Mouse (Mus musculus) limb, embryonic 15.5 days (tissue): ENCODE measurements around the gene Itgal. TPM values are rescaled to one million over a fixed set of nuclear protein-coding genes. Genes with fewer than 3 reads are reported as not detected.

Source experiments
- ATAC-seq: fragments of 200-750 bp; cut with Nextera tagmentation; 2 replicates; pipeline ENCODE4 v1.8.0; 2017; ENCODE audit warnings: low read depth, moderate TSS enrichment; ENCODE audit not compliant: insufficient number of reproducible peaks, low FRiP score, low TSS enrichment
- H3K27ac ChIP-seq: fragments of 300-500 bp; sonication (generic); 2 replicates; pipeline ENCODE4 v1.5.1; 2015; ENCODE audit warnings: moderate library complexity, mild to moderate bottlenecking, inconsistent platforms
- H3K27me3 ChIP-seq: fragments of 300-500 bp; sonication (generic); 2 replicates; pipeline ENCODE4 v1.6.1; 2015; ENCODE audit warnings: inconsistent platforms
- H3K36me3 ChIP-seq: fragments of 300-500 bp; sonication (generic); 2 replicates; pipeline ENCODE4 v1.6.1; 2015; ENCODE audit warnings: inconsistent platforms
- H3K4me1 ChIP-seq: fragments of 300-500 bp; sonication (generic); 2 replicates; pipeline ENCODE4 v1.6.1; 2015; ENCODE audit warnings: inconsistent platforms
- H3K4me2 ChIP-seq: fragments of 300-500 bp; sonication (generic); 2 replicates; pipeline ENCODE4 v1.6.1; 2015; ENCODE audit warnings: mild to moderate bottlenecking, inconsistent platforms
- H3K4me3 ChIP-seq: fragments of 300-500 bp; sonication (generic); 2 replicates; pipeline ENCODE4 v1.5.1; 2015; ENCODE audit warnings: mild to moderate bottlenecking, inconsistent platforms
- H3K9ac ChIP-seq: fragments of 300-500 bp; sonication (generic); 2 replicates; pipeline ENCODE4 v1.6.1; 2015; ENCODE audit warnings: inconsistent platforms
- H3K9me3 ChIP-seq: fragments of 300-500 bp; sonication (generic); 2 replicates; pipeline ENCODE4 v1.6.1; 2016; ENCODE audit warnings: inconsistent platforms
- whole genome bisulfite sequencing: fragments of 180-500 bp; shearing (Covaris S2); methylation state at CpG from one replicate; pipeline ENCODE4 v1.1.7; 2015; 5-methylcytosine and 5-hydroxymethylcytosine counted together
- polyA plus RNA-seq: library from polyadenylated mRNA; unstranded; fragments of >200 nt; fragmentation: Nextera tagmentation; extraction: Ambion mirVana; gene quantifications from 2 replicates; pipeline ENCODE4 v1.2.1, GENCODE M21; 2015

The Itgal gene
- polyA plus RNA-seq, 1 experiment from 2014 or later: 1.2 TPM

- no peak for ATAC-seq
- 90% methylated on average over 2 of the region's 2 CpGs for WGBS
- H3K4me1 ChIP-seq: no peaks in the 10 kb centered on the region
- H3K9ac ChIP-seq: no peak overlapping the region
- H3K4me2 ChIP-seq: no peak overlapping the region
- no peak overlapping the region for H3K4me3 ChIP-seq
- H3K27me3 ChIP-seq: no peaks in the 10 kb centered on the region
- H3K9me3 ChIP-seq: no peaks in the 10 kb centered on the region
- no peak overlapping the region for H3K27ac ChIP-seq
- no peaks in the 10 kb centered on the region for H3K36me3 ChIP-seq
Observed at GRCm38 (mm10) chr7:127282190-127282589, 13.9 kb upstream of the Itgal start.

- ATAC-seq: no peak
- H3K9ac ChIP-seq: no peak overlapping the region
- WGBS: 70% methylated on average over 9 of the region's 10 CpGs
Observed at GRCm38 (mm10) chr7:127285154-127285553, 10.9 kb upstream of the Itgal start.

GRCm38 (mm10) chr7:127287940-127288339, 8.1 kb upstream of the Itgal start:
- no peaks in the 10 kb centered on the region for H3K27me3 ChIP-seq
- H3K36me3 ChIP-seq: no peaks in the 10 kb centered on the region
- H3K9ac ChIP-seq: no peak overlapping the region
- no peak for ATAC-seq
- H3K27ac ChIP-seq: no peak overlapping the region
- H3K4me3 ChIP-seq: no peak overlapping the region
- no peaks in the 10 kb centered on the region for H3K4me1 ChIP-seq
- 0 out of 2 replicates have a peak, but pooled peaks cover 6% of the 10 kb centered on the region for H3K9me3 ChIP-seq
- no peak overlapping the region for H3K4me2 ChIP-seq
- 67% methylated on average over 1 of the region's 1 CpGs for WGBS

More at GRCm38 (mm10) chr7:127285154-127285553, 10.9 kb upstream of the Itgal start:
- Histone ChIP-seq H3K27ac (no peak overlapping the region), H3K4me3 (no peak overlapping the region), H3K4me2 (no peak overlapping the region), H3K36me3 (no peaks in the 10 kb centered on the region), H3K27me3 (no peaks in the 10 kb centered on the region), H3K4me1 (no peaks in the 10 kb centered on the region), H3K9me3 (0 out of 2 replicates have a peak, but pooled peaks cover 6% of the 10 kb centered on the region)

- Histone ChIP-seq H3K4me3 (no peak overlapping the region), H3K4me1 (no peaks in the 10 kb centered on the region), H3K27ac (no peak overlapping the region), H3K9me3 (0 out of 2 replicates have a peak, but pooled peaks cover 6% of the 10 kb centered on the region), H3K27me3 (no peaks in the 10 kb centered on the region), H3K36me3 (no peaks in the 10 kb centered on the region), H3K4me2 (no peak overlapping the region), H3K9ac (no peak overlapping the region)
- ATAC-seq: no peak
- 73% methylated on average over 2 of the region's 2 CpGs for WGBS
Observed at GRCm38 (mm10) chr7:127289306-127289705, 6.8 kb upstream of the Itgal start.

- H3K27ac ChIP-seq: no peak overlapping the region
- no peaks in the 10 kb centered on the region for H3K36me3 ChIP-seq
- H3K4me3 ChIP-seq: no peak overlapping the region
- no peak for ATAC-seq
- no peaks in the 10 kb centered on the region for H3K27me3 ChIP-seq
- no peak overlapping the region for H3K9ac ChIP-seq
- H3K9me3 ChIP-seq: 0 out of 2 replicates have a peak, but pooled peaks cover 6% of the 10 kb centered on the region
- no peak overlapping the region for H3K4me2 ChIP-seq
- H3K4me1 ChIP-seq: no peaks in the 10 kb centered on the region
- WGBS: 67% methylated on average over 8 of the region's 8 CpGs
Observed at GRCm38 (mm10) chr7:127290142-127290541, 5.9 kb upstream of the Itgal start.

- no peak overlapping the region for H3K9ac ChIP-seq
- 82% methylated on average over 5 of the region's 5 CpGs for WGBS
- no peak overlapping the region for H3K4me3 ChIP-seq
Observed at GRCm38 (mm10) chr7:127296786-127297555, 911 bp downstream of the Itgal start.

GRCm38 (mm10) chr7:127297586-127298193, 1.6 kb downstream of the Itgal start:
- Histone ChIP-seq H3K36me3 (no peaks in the 10 kb centered on the region), H3K9ac (no peak overlapping the region), H3K4me1 (no peaks in the 10 kb centered on the region), H3K4me2 (no peak overlapping the region), H3K4me3 (no peak overlapping the region), H3K27me3 (no peaks in the 10 kb centered on the region), H3K27ac (no peak overlapping the region), H3K9me3 (no peaks in the 10 kb centered on the region)
- no peak for ATAC-seq
- 92% methylated on average over 5 of the region's 5 CpGs for WGBS

More at GRCm38 (mm10) chr7:127296786-127297555, 911 bp downstream of the Itgal start:
- Histone ChIP-seq H3K9me3 (no peaks in the 10 kb centered on the region), H3K27ac (no peak overlapping the region), H3K4me1 (no peaks in the 10 kb centered on the region), H3K4me2 (no peak overlapping the region), H3K36me3 (no peaks in the 10 kb centered on the region), H3K27me3 (no peaks in the 10 kb centered on the region)
- no peak for ATAC-seq

- Histone ChIP-seq H3K4me2 (no peak overlapping the region), H3K27ac (no peak overlapping the region), H3K27me3 (no peaks in the 10 kb centered on the region), H3K9me3 (no peaks in the 10 kb centered on the region), H3K4me3 (no peak overlapping the region), H3K9ac (no peak overlapping the region), H3K4me1 (no peaks in the 10 kb centered on the region), H3K36me3 (no peaks in the 10 kb centered on the region)
- no peak for ATAC-seq
- WGBS: 82% methylated on average over 2 of the region's 2 CpGs
Observed at GRCm38 (mm10) chr7:127308431-127308830, 12.4 kb downstream of the Itgal start.

GRCm38 (mm10) chr7:127308887-127309286, 12.8 kb downstream of the Itgal start:
- Histone ChIP-seq H3K27ac (no peak overlapping the region), H3K4me1 (no peaks in the 10 kb centered on the region), H3K9me3 (no peaks in the 10 kb centered on the region), H3K4me2 (no peak overlapping the region), H3K36me3 (no peaks in the 10 kb centered on the region), H3K9ac (no peak overlapping the region), H3K4me3 (no peak overlapping the region), H3K27me3 (no peaks in the 10 kb centered on the region)
- 73% methylated on average over 4 of the region's 4 CpGs for WGBS
- ATAC-seq: no peak

GRCm38 (mm10) chr7:127309951-127310350, 13.9 kb downstream of the Itgal start:
- no peaks in the 10 kb centered on the region for H3K36me3 ChIP-seq
- 58% methylated on average over 12 of the region's 12 CpGs for WGBS
- ATAC-seq: no peak
- H3K4me1 ChIP-seq: no peaks in the 10 kb centered on the region
- H3K4me2 ChIP-seq: no peak overlapping the region
- H3K4me3 ChIP-seq: no peak overlapping the region
- no peak overlapping the region for H3K27ac ChIP-seq
- H3K9ac ChIP-seq: no peak overlapping the region
- no peaks in the 10 kb centered on the region for H3K9me3 ChIP-seq
- H3K27me3 ChIP-seq: no peaks in the 10 kb centered on the region

- Histone ChIP-seq H3K36me3 (no peaks in the 10 kb centered on the region), H3K4me3 (no peak overlapping the region), H3K9ac (no peak overlapping the region), H3K27me3 (no peaks in the 10 kb centered on the region), H3K4me2 (no peak overlapping the region), H3K9me3 (no peaks in the 10 kb centered on the region), H3K4me1 (no peaks in the 10 kb centered on the region), H3K27ac (no peak overlapping the region)
- 45% methylated on average over 8 of the region's 8 CpGs for WGBS
- no peak for ATAC-seq
Observed at GRCm38 (mm10) chr7:127313912-127314311, 17.9 kb downstream of the Itgal start.

GRCm38 (mm10) chr7:127321106-127321505, 25.0 kb downstream of the Itgal start:
- Histone ChIP-seq H3K9me3 (no peaks in the 10 kb centered on the region), H3K4me3 (no peak overlapping the region), H3K27me3 (no peaks in the 10 kb centered on the region), H3K4me1 (no peaks in the 10 kb centered on the region), H3K4me2 (no peak overlapping the region), H3K9ac (no peak overlapping the region), H3K36me3 (no peaks in the 10 kb centered on the region), H3K27ac (no peak overlapping the region)
- no peak for ATAC-seq
- WGBS: 63% methylated on average over 4 of the region's 4 CpGs
